Comparison of ENCODE assay signal across 8 mouse cellular contexts in the genomic region with DNA sequence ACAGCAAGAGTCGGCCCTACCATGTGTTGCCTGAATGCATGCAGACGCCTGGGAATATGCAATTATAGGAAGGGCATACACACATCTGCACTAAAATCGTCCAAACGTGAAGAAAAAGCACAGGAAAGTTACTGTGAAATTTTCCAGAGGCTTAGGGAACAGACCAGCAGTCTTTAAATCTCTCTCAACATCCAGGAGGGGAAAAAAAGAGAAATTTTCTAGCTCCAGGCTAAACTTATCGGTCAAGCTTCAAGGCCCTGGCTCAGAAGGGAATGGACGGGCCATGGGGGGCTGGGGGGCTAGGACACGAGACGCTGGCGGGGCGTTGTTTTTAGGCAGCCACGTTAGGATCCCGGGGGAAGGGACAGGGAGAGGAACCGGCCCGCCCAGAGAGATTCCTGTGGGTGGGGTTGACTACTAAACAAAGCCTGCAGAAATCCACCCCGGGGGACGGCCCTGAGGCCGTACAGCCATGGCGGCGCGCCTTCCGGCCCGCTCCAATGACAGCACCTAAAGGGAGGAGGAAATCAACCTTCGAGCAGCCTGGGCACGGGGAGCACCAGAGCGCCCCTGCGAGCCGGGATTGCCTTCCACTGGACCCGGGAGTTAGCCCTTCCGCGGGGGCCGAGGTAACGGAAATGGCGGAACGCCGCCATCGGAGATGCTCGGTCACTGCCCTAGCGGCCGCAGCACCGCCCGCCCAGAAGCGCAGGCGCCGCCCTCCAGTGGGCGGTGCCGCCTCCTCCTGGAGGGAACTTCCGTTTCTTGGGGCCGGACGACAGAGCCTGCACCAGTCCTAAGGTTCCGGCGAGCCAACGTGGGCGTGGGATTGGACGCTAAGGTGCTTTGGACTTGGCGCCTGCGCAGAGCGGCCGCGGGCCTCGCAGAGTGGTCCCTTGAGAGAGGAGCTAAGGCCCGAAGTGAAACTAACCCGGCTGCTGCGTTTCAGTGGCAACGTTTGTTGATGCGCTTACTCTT. TPM values are rescaled to one million over a fixed set of nuclear protein-coding genes. Genes with fewer than 3 reads are reported as not detected.
DNase-seq lines count a peak whose midpoint lies in the region; ATAC-seq lines count a peak whose summit lies in the region.

No protein-coding gene starts in this region.

- WGBS in heart, embryonic 14.5 days = 19% methylated on average over 65 of the region's 65 CpGs
- 21% methylated on average over 59 of the region's 65 CpGs for WGBS in liver, embryonic 13.5 days (ENCODE audit: insufficient replicate concordance)
- 17% methylated on average over 65 of the region's 65 CpGs for WGBS in stomach, embryonic 16.5 days

- H3K4me1 ChIP-seq in brown adipose tissue, adult 24 weeks (ENCODE audit: control insufficient read depth, insufficient read depth, insufficient read length, low read length) = no peaks in the 10 kb centered on the region
- no peaks in the 10 kb centered on the region for H3K4me1 ChIP-seq in heart, embryonic 14.5 days (ENCODE audit: control insufficient read depth in 2 of 2, insufficient read depth in 2 of 2, low read length in 2 of 2)
- H3K4me1 ChIP-seq in liver, embryonic 13.5 days (replicated peaks) = peaks cover 35% of the 10 kb centered on the region
- H3K4me1 ChIP-seq in stomach, embryonic 16.5 days (ENCODE audit: control insufficient read depth, insufficient read depth, low read length) = no peaks in the 10 kb centered on the region

- ATAC-seq in heart, embryonic 14.5 days (ENCODE audit: insufficient number of reproducible peaks, insufficient read depth, low FRiP score, low read depth) = peak; percentile 98
- ATAC-seq in liver, embryonic 13.5 days (ENCODE audit: low read depth) = peak; percentile 97
- peak; percentile 99 for ATAC-seq in stomach, embryonic 16.5 days (ENCODE audit: insufficient read depth, low FRiP score)

- peak overlapping the region; percentile 100 for H3K27ac ChIP-seq in brown adipose tissue, adult 24 weeks (replicated peaks; ENCODE audit: low read depth, low read length)
- H3K27ac ChIP-seq in heart, embryonic 14.5 days (replicated peaks in 1 of 2; ENCODE audit: control insufficient read depth in 1 of 2, insufficient read depth in 1 of 2, low read depth in 2 of 2, low read length in 2 of 2) = peak overlapping the region; percentile 98 to 100
- peak overlapping the region; percentile 89 for H3K27ac ChIP-seq in liver, embryonic 13.5 days
- peak overlapping the region; percentile 98 for H3K27ac ChIP-seq in stomach, embryonic 16.5 days (ENCODE audit: low read length)

- DNase-seq in CD4-positive, CD25-positive, alpha-beta regulatory T cell, adult 2 months (ENCODE audit: low read depth, low spot score) = peak; percentile 95
- peak; percentile 31 for DNase-seq in fat pad, adult 2 months (ENCODE audit: extremely low read depth, low read depth, low spot score)
- DNase-seq in kidney, postnatal 14 days = peak; percentile 95
- peak; percentile 91 for DNase-seq in liver, embryonic 13.5 days
- peak; percentile 84 for DNase-seq in neural tube, embryonic 10.5 days (ENCODE audit: extremely low spot score, low spot score)

- no peaks in the 10 kb centered on the region for H3K36me3 ChIP-seq in heart, embryonic 14.5 days (ENCODE audit: control insufficient read depth, insufficient read depth, low read length)
- no peaks in the 10 kb centered on the region for H3K36me3 ChIP-seq in liver, embryonic 13.5 days
- no peaks in the 10 kb centered on the region for H3K36me3 ChIP-seq in stomach, embryonic 16.5 days (ENCODE audit: control insufficient read depth, insufficient read depth, low read length)

- peak overlapping the region; percentile 92 for H3K4me3 ChIP-seq in brown adipose tissue, adult 24 weeks (ENCODE audit: insufficient read depth, low read depth, low read length)
- peak overlapping the region; percentile 56 to 83 for H3K4me3 ChIP-seq in heart, embryonic 14.5 days (ENCODE audit: control insufficient read depth in 1 of 2, insufficient read depth in 1 of 2, low read depth in 1 of 2, low read length in 2 of 2)
- H3K4me3 ChIP-seq in liver, embryonic 13.5 days (replicated peaks) = peak overlapping the region; percentile 69
- peak overlapping the region; percentile 61 for H3K4me3 ChIP-seq in stomach, embryonic 16.5 days (replicated peaks; ENCODE audit: low read length)

- H3K9me3 ChIP-seq in heart, embryonic 14.5 days (ENCODE audit: control insufficient read depth, low read length) = no peaks in the 10 kb centered on the region
- H3K9me3 ChIP-seq in liver, embryonic 13.5 days (replicated peaks) = no peaks in the 10 kb centered on the region
- no peaks in the 10 kb centered on the region for H3K9me3 ChIP-seq in stomach, embryonic 16.5 days (replicated peaks; ENCODE audit: control insufficient read depth, low read length)

- H3K9ac ChIP-seq in heart, embryonic 14.5 days (ENCODE audit: low read length) = peak overlapping the region; percentile 79
- peak overlapping the region; percentile 78 for H3K9ac ChIP-seq in liver, embryonic 13.5 days
- H3K9ac ChIP-seq in stomach, embryonic 16.5 days (ENCODE audit: low read length) = peak overlapping the region; percentile 83

- H3K4me2 ChIP-seq in heart, embryonic 14.5 days (ENCODE audit: low read length) = peak overlapping the region; percentile 66
- H3K4me2 ChIP-seq in liver, embryonic 13.5 days = peak overlapping the region; percentile 59
- peak overlapping the region; percentile 49 for H3K4me2 ChIP-seq in stomach, embryonic 16.5 days (ENCODE audit: low read depth, low read length)

- no peaks in the 10 kb centered on the region for H3K27me3 ChIP-seq in heart, embryonic 14.5 days (ENCODE audit: control insufficient read depth, insufficient read depth, low read length)
- no peaks in the 10 kb centered on the region for H3K27me3 ChIP-seq in liver, embryonic 13.5 days
- H3K27me3 ChIP-seq in stomach, embryonic 16.5 days (ENCODE audit: control insufficient read depth, insufficient read depth, low read length) = no peaks in the 10 kb centered on the region; the same call in 1 of the 2 replicates

RNA-seq across cellular contexts. Expression of a gene that starts 8.3 kb away (rescaled TPM):
- 3.6 and 3.9 TPM in 2 replicates for polyA plus RNA-seq in brown adipose tissue, adult 24 weeks (2012; ENCODE audit: insufficient read depth, insufficient read length, missing spikeins)
- 6.2 and 6.6 TPM in 2 replicates for polyA plus RNA-seq in heart, embryonic 14.5 days (2014; fragmentation: Nextera tagmentation; extraction: Ambion mirVana)
- polyA plus RNA-seq in liver, embryonic 13.5 days (2015; fragmentation: Nextera tagmentation; extraction: Ambion mirVana) = 3.3 and 4.0 TPM in 2 replicates
- 5.2 and 5.4 TPM in 2 replicates for polyA plus RNA-seq in stomach, embryonic 16.5 days (2015; fragmentation: Nextera tagmentation; extraction: Ambion mirVana)

RNA-seq across cellular contexts. Expression of a gene that starts 30.4 kb away (rescaled TPM):
- polyA plus RNA-seq in brown adipose tissue, adult 24 weeks (2012; ENCODE audit: insufficient read depth, insufficient read length, missing spikeins) = 107 and 116 TPM in 2 replicates
- 34.3 and 36.4 TPM in 2 replicates for polyA plus RNA-seq in heart, embryonic 14.5 days (2014; fragmentation: Nextera tagmentation; extraction: Ambion mirVana)
- 24.4 and 29.7 TPM in 2 replicates for polyA plus RNA-seq in liver, embryonic 13.5 days (2015; fragmentation: Nextera tagmentation; extraction: Ambion mirVana)
- polyA plus RNA-seq in stomach, embryonic 16.5 days (2015; fragmentation: Nextera tagmentation; extraction: Ambion mirVana) = 51.2 and 54.4 TPM in 2 replicates

Comparison
In these comparisons a context has a peak if more than half of its experiments do, and no peak if none do; other contexts are left out.
1. Peak in every context shown above with its lines: DNase-seq, ATAC-seq, H3K4me3 ChIP-seq and H3K27ac ChIP-seq.
2. DNase-seq: peak in every context shown above with its lines; median percentile 95 in CD4-positive, CD25-positive, alpha-beta regulatory T cell, adult 2 months; 95 in kidney, postnatal 14 days; 91 in liver, embryonic 13.5 days; 84 in neural tube, embryonic 10.5 days; 31 in fat pad, adult 2 months.